Mouse (Mus musculus) regulatory T cell (primary cell): ENCODE measurements around the gene Rpl13.

Experiments
- in situ Hi-C: fragments of 300-600 bp; cut with MboI, MseI; formaldehyde crosslinking; loops from one replicate; pipeline ENCODE4 v1.15.1; 2025; ENCODE audit warnings: high pct_unique_total_duplicates

The Rpl13 gene

GRCm38 (mm10) chr8:123146390-123146789 lies 44.2 kb downstream of the Rpl13 start:
- in situ Hi-C loops = loop anchor here (10.0 kb wide), 1 partner anchor 1018 kb away; no protein-coding TSS in a partner anchor

GRCm38 (mm10) chr8:123150737-123151171 lies 48.6 kb downstream of the Rpl13 start:
- in situ Hi-C loops = no loop called here
